Mouse (Mus musculus) 3134 (cell line): Measurements from ENCODE around the gene St6gal1.

Experiments used
- DNase-seq: peaks from one replicate; pipeline ENCODE4 v3.0.0-alpha.2; 2011; ENCODE audit warnings: low spot score; ENCODE audit not compliant: insufficient read length; ENCODE audit errors: extremely low read depth

The St6gal1 gene

DNA sequence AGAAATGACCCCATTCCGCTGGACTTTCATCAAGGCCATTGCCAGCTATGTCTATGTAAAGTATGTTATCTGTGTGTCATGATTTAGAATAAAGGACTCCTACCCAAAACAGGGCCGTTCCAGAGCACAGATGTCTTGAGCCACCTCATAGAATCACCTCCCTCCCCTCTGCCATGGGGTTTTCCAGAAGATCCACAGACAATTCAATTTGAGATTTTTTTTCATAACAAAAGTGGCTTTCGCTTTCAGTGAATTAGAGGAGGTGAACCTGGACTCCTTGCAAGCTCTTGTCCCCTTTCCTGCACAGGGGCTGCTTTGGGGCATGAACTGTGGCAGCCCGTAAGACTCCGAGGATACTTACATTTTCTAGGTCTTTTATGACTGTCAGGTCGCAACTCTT is 70.2 kb downstream of the St6gal1 start:
- DNase-seq: no peak

DNA sequence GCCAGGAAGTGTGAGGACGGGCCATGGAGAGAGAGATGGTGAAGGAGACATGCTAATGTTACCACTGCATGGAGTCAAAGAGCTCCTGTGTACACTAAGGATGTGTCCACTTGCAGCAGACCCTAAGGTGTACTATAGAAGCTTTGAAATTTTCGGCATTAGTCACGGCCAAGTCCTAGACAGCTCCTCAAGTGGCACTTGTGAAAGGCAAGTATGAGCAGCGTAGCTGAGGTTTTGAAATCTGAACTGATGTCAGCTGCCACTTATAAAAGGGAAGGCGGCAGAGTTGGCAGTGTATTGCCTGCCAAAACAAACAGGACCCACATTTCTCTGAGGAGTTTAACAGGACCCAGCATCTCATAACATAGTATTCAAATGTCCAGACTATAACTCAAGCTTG is 71.2 kb downstream of the St6gal1 start:
- peak; percentile 38 for DNase-seq

GRCm38 (mm10) chr16:23296721-23297120 is 72.2 kb downstream of the St6gal1 start:
- no peak for DNase-seq

GRCm38 (mm10) chr16:23298441-23298840 is 73.9 kb downstream of the St6gal1 start:
- DNase-seq: no peak

DNA sequence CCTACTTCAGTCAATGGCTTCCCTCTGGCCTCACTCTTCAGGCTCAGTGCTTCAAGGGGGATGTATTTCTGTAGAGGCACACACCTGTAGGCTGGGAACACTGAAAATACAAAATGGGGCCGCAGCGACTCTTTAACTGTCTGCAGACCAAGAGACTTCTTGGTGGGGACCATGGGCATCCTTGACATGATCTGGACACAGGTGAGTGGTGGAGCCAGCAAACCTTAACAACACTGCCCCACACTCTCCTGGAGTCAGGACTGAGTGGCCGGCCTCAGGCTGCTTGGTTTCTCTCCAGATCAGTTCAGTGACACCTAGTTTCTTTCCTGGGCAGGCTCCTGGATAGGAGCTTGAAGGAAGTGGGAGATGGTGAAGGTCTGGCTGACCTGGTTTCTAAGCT is 74.4 kb downstream of the St6gal1 start:
- no peak for DNase-seq

GRCm38 (mm10) chr16:23299904-23300740 is 75.6 kb downstream of the St6gal1 start:
- DNase-seq: no peak

DNA sequence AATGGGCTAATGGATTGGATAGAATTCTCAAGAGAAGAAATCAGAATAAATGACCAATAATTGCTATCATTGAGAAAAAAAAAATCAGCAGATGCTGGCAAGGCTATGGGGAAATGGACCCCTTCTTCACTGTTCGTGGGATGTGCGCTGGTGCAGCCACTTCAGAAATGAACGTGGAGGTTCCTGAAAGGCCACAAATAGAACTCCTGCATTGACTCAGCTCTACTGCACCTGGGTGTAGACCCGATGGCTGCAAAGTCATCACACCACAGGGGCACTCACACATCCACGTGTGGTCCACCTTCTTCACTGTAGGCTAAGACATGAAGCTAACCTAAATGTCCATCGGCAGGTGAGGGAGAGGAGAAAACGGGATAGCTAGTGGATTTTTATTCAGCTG is 77.2 kb downstream of the St6gal1 start:
- no peak for DNase-seq

DNA sequence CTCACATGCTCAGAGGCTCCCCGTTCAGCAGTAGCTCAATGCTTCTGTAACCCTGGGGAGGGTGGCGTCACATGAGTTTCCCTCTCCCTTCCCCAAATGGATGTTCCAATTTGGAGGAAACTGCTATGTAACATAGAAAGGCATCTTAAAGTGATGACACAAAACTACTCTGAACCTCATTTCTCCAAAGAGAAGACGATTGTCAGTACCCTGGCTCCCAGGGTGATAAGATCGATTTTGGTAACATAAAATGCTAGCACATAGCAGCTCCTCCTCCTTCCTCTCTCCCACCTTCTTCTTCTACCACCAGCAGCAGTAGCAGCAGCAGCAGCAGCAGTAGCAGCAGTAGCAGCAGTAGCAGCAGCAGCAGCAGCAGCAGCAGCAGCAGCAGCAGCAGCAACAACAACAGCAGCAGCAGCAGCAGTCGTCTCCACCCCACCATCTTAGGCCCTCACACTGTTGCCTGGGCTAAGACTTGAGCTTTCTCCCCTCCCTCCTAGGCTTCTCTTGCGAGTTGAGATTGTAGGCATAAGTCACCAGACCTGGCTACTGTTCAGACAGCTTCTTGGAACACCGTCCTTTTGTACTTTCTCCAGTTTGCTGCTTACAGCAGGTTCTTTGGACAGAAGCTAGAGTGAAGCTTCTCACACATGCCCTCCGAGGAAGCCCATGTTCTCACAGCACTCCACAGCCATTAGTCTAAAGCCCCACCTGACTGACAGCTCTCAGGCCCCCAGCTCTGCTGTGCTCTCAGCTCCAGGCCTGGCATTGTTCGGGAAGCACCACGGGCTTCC is 81.5 kb downstream of the St6gal1 start:
- no peak for DNase-seq

GRCm38 (mm10) chr16:23307142-23307968 is 82.8 kb downstream of the St6gal1 start:
- no peak for DNase-seq

DNA sequence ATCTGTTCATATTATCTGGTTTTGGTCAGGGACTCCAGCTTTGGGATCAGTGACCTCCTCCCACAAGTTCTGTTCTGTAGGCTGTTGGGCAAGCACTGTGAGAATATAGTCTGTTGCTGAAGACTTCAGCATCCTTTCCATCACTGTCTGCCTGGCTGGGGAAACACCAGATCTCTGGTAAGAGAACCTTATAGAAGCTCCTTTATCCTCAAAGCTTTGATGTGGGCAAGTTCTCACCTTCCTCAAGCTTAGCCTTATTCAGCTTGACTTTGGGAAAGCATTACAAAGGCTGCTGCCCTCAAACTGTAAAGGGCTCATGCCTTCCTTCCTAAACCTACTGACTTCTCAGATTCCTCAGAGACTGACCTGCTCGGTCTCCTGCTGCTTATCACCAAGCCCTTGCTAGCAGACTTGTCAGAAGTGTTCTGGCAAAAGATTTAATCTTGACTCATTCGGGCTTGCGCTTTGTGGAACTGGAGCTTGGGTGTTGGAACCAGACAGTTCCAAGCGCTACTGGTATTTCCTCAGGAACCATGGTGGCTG is 83.5 kb downstream of the St6gal1 start:
- no peak for DNase-seq

DNA sequence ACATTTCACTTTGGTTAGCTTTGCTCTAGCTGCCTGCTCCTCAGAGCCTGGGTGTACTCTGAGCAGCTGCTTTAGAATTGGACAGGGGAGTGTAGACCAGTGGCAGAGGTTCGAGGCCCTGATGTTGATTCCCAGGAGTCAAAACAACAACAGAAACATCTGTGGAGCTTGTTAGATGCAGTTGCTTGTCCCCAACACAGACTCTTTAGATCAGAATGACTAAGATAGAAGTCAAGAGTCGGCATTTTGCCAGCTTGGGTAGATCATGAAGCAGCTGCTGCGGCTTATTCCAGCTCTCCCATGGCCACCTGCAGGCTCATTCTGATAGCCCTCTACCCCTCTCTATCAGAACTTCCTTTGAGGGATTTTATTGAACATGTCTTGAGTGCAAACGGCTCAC is 84.5 kb downstream of the St6gal1 start:
- DNase-seq: no peak

- DNase-seq: no peak
Measured at GRCm38 (mm10) chr16:23312604-23313003, 88.1 kb downstream of the St6gal1 start.

DNA sequence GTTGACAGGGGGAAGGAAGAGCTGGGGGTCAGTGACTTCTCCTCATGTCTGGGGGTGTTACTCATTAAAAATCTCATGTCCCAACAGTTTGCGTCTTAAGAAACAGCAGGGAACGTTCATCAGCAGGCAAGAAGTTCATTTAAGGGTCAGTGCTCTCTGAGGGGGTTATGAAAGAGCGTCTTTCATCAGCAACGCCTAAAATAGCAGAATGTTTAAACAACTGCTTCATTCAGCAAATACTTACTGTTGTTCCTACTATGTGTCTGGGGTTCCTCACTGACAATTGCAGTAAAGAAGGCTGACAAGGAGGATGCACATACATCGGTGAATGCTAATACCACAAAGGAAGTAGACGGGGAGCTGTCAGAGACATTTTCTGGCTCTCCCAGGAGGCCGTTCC is 90.2 kb downstream of the St6gal1 start:
- DNase-seq: no peak

GRCm38 (mm10) chr16:23317411-23318047 is 93.0 kb downstream of the St6gal1 start:
- DNase-seq: no peak

DNA sequence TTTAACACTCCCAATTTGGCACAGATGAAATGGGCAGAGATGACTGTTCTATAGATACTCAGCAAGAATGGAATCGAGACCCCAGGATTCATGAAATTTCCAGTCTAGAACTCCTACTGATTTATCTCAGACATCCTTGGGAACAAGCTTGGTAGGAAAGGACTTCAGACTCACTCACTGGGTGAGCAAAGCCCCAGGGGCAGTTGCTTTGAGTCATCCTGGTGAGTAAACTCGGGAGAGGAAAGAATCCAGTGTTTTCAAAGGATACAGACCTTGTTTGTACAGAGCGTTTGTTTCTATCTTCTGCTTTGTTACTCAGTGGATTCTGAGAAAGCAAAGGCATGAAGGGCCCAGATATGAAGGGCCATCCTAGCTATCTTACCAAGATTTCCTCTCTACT is 95.5 kb downstream of the St6gal1 start:
- DNase-seq: no peak

DNA sequence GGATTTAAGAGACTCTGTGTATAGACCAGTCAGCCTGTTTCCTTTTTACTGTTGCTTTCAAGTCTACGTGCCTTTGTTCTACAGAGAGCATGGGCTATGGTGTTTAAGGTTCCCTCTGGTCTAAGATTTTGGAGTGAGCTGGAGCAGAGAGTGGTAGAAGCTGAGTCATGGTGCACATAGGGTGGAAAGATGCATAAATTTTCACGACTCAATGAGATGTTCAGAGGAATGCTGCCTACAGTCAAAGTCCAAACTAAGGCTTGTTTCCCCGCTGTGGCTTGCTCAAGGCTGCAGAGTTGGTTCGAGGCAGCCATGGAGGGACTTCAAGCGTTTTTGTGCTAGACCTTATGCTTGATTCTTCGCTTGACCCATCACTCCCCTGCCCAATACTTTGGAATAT is 96.0 kb downstream of the St6gal1 start:
- no peak for DNase-seq

DNA sequence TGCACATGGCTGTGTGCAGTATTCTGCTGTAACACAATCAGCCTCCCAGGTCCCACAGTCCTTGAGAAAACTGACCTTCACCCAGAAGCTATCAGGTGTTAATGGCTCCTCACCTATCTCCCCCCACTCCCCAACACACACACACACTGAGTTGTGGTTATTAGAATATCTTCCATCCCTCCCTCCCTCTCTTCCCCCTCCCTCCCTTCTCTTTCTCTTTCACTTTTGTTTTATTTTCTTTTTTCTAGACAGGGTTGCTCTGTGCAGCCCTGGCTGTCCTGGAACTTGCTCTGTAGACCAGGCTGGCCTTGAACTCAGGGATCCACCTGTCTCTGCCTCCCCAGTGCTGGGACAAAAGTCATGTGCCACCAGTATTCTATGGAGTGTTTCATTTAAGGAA is 97.9 kb downstream of the St6gal1 start:
- no peak for DNase-seq

DNA sequence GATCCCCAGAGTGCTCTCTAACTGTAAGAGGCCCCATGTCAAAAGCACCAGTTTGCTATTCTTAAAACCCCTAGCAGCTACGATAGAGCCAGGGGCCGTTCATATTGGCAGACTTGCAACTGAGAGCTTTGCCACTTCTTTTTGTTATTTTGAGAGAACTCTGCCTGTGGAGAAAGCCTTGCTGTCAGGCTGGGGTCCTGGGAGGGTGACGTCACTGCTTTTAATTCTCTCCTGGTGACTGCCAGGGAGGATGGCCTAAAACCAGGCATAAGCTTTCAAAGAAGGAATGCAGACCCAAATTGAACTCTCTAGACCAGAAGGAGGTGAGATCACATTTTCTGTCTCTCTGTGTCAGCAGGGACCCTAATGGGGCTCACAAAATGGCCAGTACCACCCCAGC is 99.4 kb downstream of the St6gal1 start:
- no peak for DNase-seq

DNA sequence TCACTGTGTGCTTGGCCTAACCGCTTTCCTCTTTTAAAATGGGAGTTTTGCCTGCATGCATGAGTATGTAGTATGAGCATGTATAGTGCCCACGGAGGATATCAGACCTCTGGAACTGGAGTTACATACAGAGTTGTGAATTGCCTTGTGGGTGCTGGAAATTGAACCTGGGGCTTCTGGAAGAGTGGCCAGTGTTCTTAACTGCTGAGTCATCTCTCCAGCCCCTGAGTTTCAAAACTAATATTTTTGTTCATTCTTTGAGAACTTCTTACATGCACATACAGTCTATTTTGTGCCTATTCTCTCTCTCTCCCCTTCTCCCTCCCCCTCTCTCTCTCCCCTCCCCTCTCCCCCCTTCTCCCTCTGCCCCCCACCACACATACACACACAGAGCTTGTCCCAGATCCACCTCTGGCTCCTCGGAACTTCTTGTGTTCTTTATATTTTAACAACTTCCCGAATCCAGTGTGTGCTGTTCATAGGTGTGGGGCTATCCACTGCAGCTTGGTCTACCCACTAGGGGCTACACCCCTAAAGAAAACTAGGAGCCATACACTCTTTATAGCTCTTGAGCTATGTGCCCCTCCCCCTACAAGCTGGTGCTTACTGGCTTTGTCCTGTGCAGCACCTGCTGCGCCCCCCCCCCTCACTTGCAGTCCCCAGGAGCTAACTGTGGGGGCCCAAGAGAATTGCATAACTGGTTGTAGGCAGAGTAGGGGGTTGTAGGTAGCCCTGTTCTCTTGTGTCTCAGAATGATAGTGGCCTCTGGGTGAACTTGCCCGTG is 100.5 kb downstream of the St6gal1 start:
- DNase-seq: no peak

- DNase-seq: no peak
Measured at GRCm38 (mm10) chr16:23326664-23327063, 102.1 kb downstream of the St6gal1 start.
